Mouse (Mus musculus): ENCODE results near the gene Pdcd4.

The Pdcd4 gene

GRCm38 (mm10) chr19:53892061-53892460 lies at the start of gene Pdcd4:
Gene Pdcd4 (plus strand): TSS chr19:53892231.
- no peak for DNase-seq

DNA sequence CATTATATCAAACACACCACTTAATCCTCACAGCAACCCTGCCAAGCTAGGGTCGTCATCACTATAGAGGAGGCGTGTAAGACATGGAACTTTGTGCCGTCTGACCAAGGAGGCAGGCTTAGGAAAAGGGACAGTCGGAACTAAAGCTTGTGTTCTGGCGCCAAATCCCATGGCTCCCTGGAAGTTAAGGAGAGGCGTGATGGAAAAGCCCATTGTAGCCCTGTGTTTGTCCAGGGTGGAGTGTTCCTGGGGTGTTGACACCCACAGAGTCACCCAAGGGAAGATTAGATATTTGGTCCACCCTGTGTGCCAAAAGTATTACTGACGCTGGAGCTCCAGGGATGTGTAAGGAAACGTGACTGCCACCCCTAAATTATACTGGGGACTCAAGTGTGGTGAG lies 48.1 kb upstream of the Pdcd4 start:
- DNase-seq = no peak

- no peak for DNase-seq
Measured at GRCm38 (mm10) chr19:53848272-53848995, 43.6 kb upstream of the Pdcd4 start.

- peak; percentile 48 for DNase-seq
Measured at GRCm38 (mm10) chr19:53850166-53850922, 41.7 kb upstream of the Pdcd4 start.

GRCm38 (mm10) chr19:53851352-53851751 lies 40.7 kb upstream of the Pdcd4 start:
- peak; percentile 25 for DNase-seq

DNA sequence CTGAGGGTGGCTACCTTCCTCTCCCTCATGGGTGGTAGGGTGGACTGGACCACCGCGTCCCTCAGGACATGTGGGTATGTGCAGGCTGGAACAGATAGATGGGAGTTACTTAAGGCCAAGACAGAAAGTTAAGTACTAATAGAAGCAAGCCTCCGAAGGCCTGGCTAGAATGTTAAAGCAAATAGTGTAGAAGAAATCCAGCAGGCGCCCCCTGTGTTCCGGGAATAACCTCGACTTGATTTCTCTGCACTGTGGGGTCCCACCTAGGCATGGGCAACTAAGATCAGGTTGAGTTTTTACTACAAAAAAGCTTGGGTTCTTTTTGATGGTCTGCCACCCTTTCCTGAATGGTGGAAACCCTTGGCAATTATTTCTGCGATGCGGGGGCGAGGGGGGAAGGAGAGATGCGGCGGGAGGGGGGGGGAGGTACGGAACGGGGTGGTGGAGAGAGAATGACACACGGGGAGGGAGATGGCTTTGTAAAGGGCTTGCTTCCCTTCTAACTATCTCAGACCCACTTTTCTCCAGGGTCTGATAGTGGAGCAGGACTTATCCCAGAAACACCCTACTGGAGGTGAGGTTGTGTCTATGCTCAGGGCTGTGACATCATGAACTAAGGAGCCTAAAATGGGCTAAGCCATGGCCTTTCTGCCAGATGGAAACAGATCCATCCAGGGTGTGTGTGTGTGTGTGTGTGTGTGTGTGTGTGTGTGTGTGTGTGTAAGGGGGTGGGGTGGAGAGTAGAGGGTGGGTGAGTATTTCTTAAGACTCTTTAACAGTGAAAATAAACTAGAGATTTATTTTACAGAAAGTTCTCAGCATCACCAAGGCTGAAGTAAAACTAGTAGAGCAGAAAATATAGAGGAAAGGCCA lies 40.0 kb upstream of the Pdcd4 start:
- DNase-seq = peak; percentile 26

GRCm38 (mm10) chr19:53852699-53853451 lies 39.2 kb upstream of the Pdcd4 start:
- peak; percentile 72 for DNase-seq

DNA sequence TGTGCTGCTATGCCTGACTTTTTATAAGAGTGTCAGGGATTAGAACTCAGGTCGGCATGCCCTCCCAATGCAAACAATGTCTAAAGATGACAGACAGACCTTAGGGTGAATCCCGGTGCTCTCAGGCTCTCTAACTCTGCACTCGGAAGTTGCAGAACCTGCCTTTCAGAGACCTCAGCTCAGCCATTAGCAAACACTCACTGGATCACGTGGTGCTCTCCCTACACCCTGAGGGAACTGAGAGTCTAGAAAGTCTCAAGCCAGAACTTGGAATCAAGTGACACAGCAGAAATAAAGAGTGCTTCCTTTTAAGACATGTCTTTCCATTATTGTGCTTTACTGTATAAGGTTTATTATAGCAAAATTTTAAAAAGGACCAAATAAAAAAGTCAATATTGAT lies 37.1 kb upstream of the Pdcd4 start:
- no peak for DNase-seq

GRCm38 (mm10) chr19:53855781-53856180 lies 36.2 kb upstream of the Pdcd4 start:
- DNase-seq = no peak

DNA sequence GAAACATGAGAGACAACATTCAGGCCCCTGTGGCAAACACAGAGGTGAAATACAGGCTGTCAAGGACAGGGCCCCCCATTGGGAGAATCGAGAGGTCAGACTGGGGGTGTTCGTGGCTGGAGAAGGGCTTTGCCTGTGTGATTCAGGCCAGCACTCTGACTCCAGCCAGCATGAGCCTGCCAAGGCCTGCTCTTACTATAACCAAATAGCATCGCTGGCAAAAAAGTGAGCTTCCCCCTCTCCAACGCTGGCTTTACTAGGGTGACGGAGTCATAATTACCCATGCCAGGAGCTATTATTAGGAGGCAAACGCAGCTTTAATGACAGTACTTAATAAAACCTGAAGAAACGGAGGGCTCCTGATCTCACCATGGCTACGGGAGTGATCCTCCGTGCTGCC lies 35.2 kb upstream of the Pdcd4 start:
- DNase-seq = no peak

GRCm38 (mm10) chr19:53857962-53858361 lies 34.1 kb upstream of the Pdcd4 start:
- DNase-seq = no peak

- no peak for DNase-seq
Measured at GRCm38 (mm10) chr19:53859149-53859548, 32.9 kb upstream of the Pdcd4 start.

DNA sequence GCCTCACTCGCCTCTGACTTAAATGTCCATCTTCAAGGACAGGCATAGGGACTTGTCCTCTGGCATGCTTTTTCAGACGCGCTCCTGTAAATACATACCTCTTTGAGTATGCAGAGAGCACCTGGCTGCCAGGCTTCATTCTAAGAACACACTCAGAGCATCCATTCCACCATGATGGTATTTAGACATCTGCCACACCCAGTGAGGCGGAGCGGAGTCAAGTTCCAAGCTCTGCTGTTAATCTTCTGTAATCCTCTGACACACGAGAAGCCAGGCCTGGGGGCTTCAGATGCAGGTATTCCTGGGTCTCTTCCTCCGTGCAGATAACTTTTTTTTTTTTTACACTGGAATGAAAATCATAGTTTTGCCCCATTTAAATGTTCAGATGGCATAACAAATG lies 32.4 kb upstream of the Pdcd4 start:
- no peak for DNase-seq

DNA sequence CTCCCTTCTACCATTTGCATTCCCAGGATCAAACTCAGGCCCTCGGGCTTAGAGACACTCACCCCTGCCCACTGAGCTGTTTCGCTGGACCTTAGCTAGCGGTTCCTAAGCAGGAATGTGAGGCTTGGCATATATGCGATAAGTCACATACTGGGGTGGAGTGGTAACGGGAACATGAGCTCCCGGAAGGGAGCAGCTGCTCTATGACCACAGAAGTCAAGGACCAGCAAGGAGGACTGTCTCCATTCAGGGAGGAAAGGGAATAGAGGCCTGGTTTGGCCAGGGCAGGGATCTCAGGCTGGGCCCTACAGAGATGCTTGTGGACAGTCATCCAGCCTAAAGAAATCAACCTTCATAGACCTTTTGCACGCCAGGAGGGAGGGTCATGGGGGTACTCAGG lies 30.7 kb upstream of the Pdcd4 start:
- no peak for DNase-seq

DNA sequence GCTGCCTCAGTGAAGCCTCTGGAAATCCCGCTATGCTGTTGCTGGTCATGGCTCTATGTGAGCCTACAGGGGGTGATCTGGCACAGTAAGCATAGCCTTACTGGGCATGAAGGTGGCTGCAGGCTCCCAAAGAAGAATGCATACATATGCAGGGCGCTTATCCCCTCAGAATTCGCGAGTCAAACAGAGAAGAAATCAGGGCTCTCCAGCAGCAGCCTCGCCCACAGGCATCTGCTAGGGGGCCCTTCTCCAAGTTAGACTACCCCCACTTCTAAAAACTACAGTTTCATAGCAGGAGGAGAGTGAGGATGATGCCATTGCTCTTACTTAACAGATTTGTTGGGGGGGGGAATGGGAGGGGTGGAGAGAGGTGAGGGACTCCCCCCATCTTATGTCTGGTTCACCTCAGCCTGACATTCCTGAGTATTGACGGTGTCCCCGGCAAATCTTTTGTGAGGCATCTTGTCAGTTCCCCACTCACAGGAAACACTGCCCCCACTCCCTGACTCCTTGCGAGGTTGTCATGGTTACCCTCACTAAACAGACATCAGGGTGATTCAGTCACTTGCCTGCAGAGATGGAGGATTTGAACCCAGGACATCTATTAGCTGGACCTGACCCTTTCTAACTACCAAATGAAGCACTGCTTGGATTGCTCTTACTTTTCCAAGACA lies 29.3 kb upstream of the Pdcd4 start:
- DNase-seq = no peak

DNA sequence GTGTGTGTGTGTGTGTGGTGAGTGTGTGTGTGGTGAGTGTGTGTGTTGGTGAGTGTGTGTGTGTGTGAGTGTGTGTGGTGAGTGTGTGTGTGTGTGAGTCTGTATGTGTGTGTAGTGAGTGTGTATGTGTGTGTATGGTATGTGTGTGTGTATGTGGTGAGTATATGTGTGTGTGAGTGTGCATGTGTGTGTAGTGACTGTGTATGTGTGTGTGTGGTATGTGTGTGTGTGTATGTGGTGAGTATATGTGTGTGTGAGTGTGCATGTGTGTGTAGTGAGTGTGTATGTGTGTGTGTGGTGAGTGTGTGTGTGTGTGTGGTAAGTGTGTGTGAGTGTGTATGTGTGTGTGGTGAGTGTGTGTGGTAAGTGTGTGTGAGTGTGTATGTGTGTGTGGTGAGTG lies 24.8 kb upstream of the Pdcd4 start:
- no peak for DNase-seq

DNA sequence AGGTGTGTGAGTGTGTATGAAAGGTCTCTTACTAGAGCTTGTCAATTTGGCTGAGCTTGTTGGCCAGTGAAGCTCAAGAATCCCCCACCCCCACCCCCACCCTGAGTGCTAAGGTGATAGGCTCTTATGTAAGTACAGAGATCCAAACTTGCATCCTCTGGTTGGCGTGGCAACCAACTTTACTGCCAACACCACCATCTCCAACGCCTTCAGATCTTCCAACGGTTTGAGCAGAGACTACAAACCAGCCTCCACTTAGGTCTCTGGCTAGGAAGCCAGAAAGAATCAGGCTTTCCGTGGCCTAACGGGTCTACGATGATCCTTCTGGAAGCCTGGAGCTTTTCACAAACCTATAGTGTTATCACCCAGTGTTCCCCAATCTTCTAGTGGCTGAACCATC lies 23.9 kb upstream of the Pdcd4 start:
- DNase-seq = no peak

DNA sequence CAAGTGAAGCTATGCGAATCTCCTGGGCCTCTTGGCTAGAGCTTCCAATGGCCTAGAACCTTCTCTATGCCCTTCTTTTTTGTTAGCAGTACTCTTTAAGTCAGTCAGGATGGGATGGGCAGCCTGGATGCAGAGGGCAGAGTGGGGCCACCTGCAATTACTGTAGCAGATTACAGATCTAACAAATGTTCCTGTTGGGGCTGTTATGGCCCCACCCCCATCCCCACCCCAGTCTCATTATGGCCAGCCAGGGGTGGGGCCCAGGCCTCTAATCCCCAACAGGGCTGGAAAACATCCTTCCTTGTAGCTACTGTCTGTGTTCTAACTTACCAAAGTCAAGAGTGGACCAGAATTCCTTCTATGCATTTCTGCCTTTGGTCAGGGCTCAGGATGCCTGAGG lies 23.2 kb upstream of the Pdcd4 start:
- no peak for DNase-seq

GRCm38 (mm10) chr19:53869427-53870385 lies 22.3 kb upstream of the Pdcd4 start:
- DNase-seq = no peak

DNA sequence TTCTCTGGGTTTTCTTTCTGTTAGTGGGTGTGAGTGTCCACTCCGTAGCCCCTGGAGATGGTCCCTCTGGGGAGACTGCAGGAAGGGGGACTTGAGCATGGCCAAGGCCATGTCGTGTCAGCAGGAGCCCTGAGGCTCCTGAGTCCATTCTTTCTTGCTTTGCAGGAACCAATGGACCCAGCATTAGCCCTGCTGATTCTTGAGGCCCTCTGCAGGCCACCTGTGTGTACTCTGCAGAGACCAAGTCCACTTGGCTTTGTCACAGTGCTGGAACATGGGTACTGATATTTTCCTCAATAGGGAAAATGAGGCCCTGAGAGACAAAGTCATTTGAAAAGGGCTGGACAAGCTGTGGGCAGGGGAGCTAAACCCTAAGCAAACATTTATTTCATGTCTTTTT lies 21.5 kb upstream of the Pdcd4 start:
- DNase-seq = no peak

DNA sequence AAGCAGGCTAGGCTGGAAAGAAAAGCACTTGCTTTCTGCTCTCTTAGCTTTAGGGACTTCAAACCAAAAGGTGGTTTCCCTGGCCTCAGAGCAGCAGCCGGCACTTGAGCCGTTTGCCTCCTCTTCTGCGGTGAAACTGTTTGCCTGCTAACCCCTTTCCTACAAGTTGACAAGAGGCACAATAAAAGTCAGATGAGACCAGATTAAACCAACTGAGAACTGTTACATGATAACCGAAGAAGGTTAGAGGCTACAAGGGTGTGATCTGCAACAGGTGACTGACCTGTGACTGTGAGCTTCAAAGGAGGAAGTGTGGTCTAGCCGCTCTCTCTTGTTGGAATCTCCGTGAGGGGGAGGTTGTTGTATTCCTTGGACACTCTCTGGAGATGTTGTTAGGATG lies 20.5 kb upstream of the Pdcd4 start:
- DNase-seq = no peak
